18 mouse cellular contexts compared by ENCODE assay signal in the genomic region with DNA sequence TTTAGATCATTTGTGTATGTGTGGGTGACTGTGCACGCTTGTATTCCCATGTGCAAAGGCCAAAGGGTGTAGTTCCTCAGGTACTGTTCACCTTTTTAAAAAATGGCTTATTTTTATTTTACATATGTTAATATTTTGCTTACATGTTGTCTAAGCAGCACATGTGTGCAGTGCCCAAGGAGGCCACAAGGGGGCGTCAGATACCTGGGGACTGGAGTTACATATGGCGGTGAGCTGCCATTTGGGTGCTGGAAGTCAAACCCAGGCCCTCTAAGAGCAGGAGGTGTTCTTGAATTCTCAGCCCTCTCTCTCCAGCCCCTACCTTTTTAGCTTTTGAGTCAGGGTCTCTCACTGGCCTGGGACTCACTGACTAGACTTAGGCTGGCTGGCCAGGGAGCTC. TPM values are rescaled to one million over a fixed set of nuclear protein-coding genes. Genes with fewer than 3 reads are reported as not detected.
DNase-seq lines count a peak whose midpoint lies in the region; ATAC-seq and TF ChIP-seq lines count a peak whose summit lies in the region.
"Had no signal": no experiment of that assay in that cellular context is flagged by ENCODE, and none has a peak within 500 bp of the region (broad histone marks: within the 10 kb centered on the region; RNA-seq: fewer than 3 reads in every experiment).

No protein-coding gene starts in this region.

- no peak overlapping the region for H3K4me2 ChIP-seq in hindbrain, postnatal 0 days (ENCODE audit: low read depth, low read length)
- H3K4me2 ChIP-seq in hindbrain, embryonic 13.5 days = no peak overlapping the region
- H3K4me2 ChIP-seq: hindbrain, embryonic 15.5 days; liver, embryonic 15.5 days; midbrain, embryonic 15.5 days; neural tube, embryonic 13.5 days had no signal

- H3K27ac ChIP-seq in hindbrain, postnatal 0 days = no peak overlapping the region
- no peak overlapping the region for H3K27ac ChIP-seq in hindbrain, embryonic 13.5 days
- H3K27ac ChIP-seq: hindbrain, embryonic 15.5 days; liver, embryonic 15.5 days; midbrain, embryonic 15.5 days; neural tube, embryonic 13.5 days had no signal

- H3K9ac ChIP-seq in hindbrain, postnatal 0 days (replicated peaks; ENCODE audit: low read length) = no peak overlapping the region
- no peak overlapping the region for H3K9ac ChIP-seq in hindbrain, embryonic 13.5 days
- H3K9ac ChIP-seq: hindbrain, embryonic 15.5 days; liver, embryonic 15.5 days; midbrain, embryonic 15.5 days; neural tube, embryonic 13.5 days had no signal

- TF ChIP-seq CTCF in hindbrain, postnatal 0 days (IDR thresholded peaks at IDR 0.05; ENCODE audit: low read depth) = peak; percentile 27
- peak; percentile 32; the same call in 1 of the 2 replicates for TF ChIP-seq CTCF in brain, embryonic 14.5 days (IDR thresholded peaks at IDR 0.05; ENCODE audit: borderline replicate concordance, extremely low read depth, insufficient read depth, insufficient read length)

- no peak overlapping the region for H3K4me3 ChIP-seq in hindbrain, postnatal 0 days (ENCODE audit: low read length)
- no peak overlapping the region for H3K4me3 ChIP-seq in hindbrain, embryonic 13.5 days
- H3K4me3 ChIP-seq: hindbrain, embryonic 15.5 days; liver, embryonic 15.5 days; midbrain, embryonic 15.5 days; neural tube, embryonic 13.5 days had no signal

- H3K9me3 ChIP-seq in hindbrain, postnatal 0 days (ENCODE audit: low read length) = peaks cover 6% of the 10 kb centered on the region; the same call in 1 of the 2 replicates
- H3K9me3 ChIP-seq in hindbrain, embryonic 13.5 days = peaks cover 10% of the 10 kb centered on the region; the same call in 1 of the 2 replicates
- H3K9me3 ChIP-seq: hindbrain, embryonic 15.5 days; liver, embryonic 15.5 days; midbrain, embryonic 15.5 days had no signal

- DNase-seq in hindbrain, postnatal 0 days (ENCODE audit: low spot score) = no peak
- DNase-seq in thymus, postnatal 14 days = peak; percentile 10
- no peak for DNase-seq in thymus, postnatal 0 days (ENCODE audit: low spot score)
- no peak for DNase-seq in brain, embryonic 14.5 days (ENCODE audit: low read depth)
- DNase-seq in testis, postnatal 10 days (ENCODE audit: low spot score) = peak; percentile 60
- no peak for DNase-seq in adipocyte (ENCODE audit: low spot score)
- no peak for DNase-seq in frontal cortex, adult 2 months (ENCODE audit: extremely low spot score in 1 of 2, low spot score in 1 of 2)
- DNase-seq: cerebellum, adult 2 months; heart, adult 18-20 months; retina, postnatal 1 day; spleen, adult 18-20 months had no signal

- 74% methylated on average over 3 of the region's 3 CpGs for WGBS in hindbrain, postnatal 0 days
- 62% methylated on average over 3 of the region's 3 CpGs for WGBS in hindbrain, embryonic 13.5 days

- H3K27me3 ChIP-seq in hindbrain, postnatal 0 days (ENCODE audit: insufficient read depth, low read length) = no peaks in the 10 kb centered on the region
- peaks cover 14% of the 10 kb centered on the region for H3K27me3 ChIP-seq in hindbrain, embryonic 13.5 days
- H3K27me3 ChIP-seq: hindbrain, embryonic 15.5 days had no signal

- no peak for ATAC-seq in hindbrain, postnatal 0 days
- no peak for ATAC-seq in hindbrain, embryonic 13.5 days (ENCODE audit: low FRiP score)
- ATAC-seq: midbrain, embryonic 15.5 days had no signal

- H3K4me1 ChIP-seq in hindbrain, postnatal 0 days (ENCODE audit: insufficient read depth, low read length) = peaks cover 5% of the 10 kb centered on the region; the same call in 1 of the 2 replicates
- H3K4me1 ChIP-seq in hindbrain, embryonic 13.5 days (replicated peaks) = peaks cover 17% of the 10 kb centered on the region
- H3K4me1 ChIP-seq: liver, embryonic 15.5 days had no signal

- no peaks in the 10 kb centered on the region for H3K36me3 ChIP-seq in hindbrain, postnatal 0 days (ENCODE audit: insufficient read depth, low read length)
- no peaks in the 10 kb centered on the region for H3K36me3 ChIP-seq in hindbrain, embryonic 13.5 days
- H3K36me3 ChIP-seq: hindbrain, embryonic 15.5 days; liver, embryonic 15.5 days; midbrain, embryonic 15.5 days; neural tube, embryonic 13.5 days had no signal

- no peak for TF ChIP-seq POLR2A in brain, embryonic 14.5 days (IDR thresholded peaks at IDR 0.05; ENCODE audit: borderline replicate concordance, extremely low read depth, insufficient read depth, insufficient read length, poor library complexity, severe bottlenecking)

RNA-seq across cellular contexts. Expression of a gene that starts 58.6 kb away (rescaled TPM):
- total RNA-seq in hindbrain, postnatal 0 days (2014; rRNA removed) = 17.3 and 21.1 TPM in 2 replicates
- polyA plus RNA-seq in hindbrain, postnatal 0 days (2015; fragmentation: Nextera tagmentation; extraction: Ambion mirVana) = 2.1 and 2.2 TPM in 2 replicates
- 6.3 and 6.7 TPM in 2 replicates for polyA plus RNA-seq in hindbrain, embryonic 13.5 days (2015; fragmentation: Nextera tagmentation; extraction: Ambion mirVana)
- polyA plus RNA-seq in thymus, postnatal 0 days (2015; fragmentation: Nextera tagmentation; extraction: Ambion mirVana) = 0.05 TPM in 1 of 2 replicates, not detected in the other
- 2.9 and 16.0 TPM in 2 replicates for polyA plus RNA-seq in brain, embryonic 14.5 days (2012; rRNA removed)
- 0.36 and 0.38 TPM in 2 replicates for polyA plus RNA-seq in frontal cortex, adult 2 months (2012; rRNA removed)
- polyA plus RNA-seq: heart, postnatal 0 days; liver, embryonic 15.5 days; stomach, embryonic 16.5 days had no signal

Comparison
In these comparisons a context has a peak if more than half of its experiments do, and no peak if none do; other contexts are left out.
1. DNase-seq: peak in thymus, postnatal 14 days (single experiment) and testis, postnatal 10 days (single experiment); none in hindbrain, postnatal 0 days (single experiment), thymus, postnatal 0 days (single experiment), brain, embryonic 14.5 days (single experiment), adipocyte (single experiment) and frontal cortex, adult 2 months (0 of 2).